In the genomic region with DNA sequence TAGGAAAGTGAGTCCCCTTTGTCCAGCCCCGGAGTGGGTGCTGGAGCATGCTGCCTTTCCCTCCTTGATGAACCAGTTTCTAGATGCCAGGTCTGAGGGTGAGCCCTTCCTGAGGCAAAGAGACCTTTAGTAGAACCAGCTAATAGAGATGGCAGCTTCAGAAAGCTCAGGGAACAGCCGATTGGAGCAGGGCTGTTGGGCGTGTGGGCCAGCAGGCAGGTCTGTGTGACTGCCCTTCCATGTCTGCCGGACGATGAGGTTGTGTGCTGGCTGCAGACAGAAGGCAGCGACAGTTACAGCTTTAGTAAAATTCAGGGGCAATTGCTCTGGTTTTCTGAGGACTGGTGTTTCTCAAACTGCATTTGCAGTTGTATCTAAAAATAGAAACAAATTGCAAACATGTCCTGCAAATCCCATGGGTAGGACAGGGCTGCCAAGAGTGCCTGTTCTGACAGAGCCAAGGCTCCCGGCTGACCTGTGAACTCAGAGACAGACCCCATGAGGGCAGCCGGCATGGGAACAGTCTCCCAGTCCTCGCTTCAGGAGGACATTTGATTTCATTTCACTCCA, we compare ENCODE assay signal across 8 mouse cellular contexts. TPM values are rescaled to one million over a fixed set of nuclear protein-coding genes. Genes with fewer than 3 reads are reported as not detected.
DNase-seq lines count a peak whose midpoint lies in the region; ATAC-seq lines count a peak whose summit lies in the region.

No protein-coding gene starts in this region.

- no peak overlapping the region for H3K9ac ChIP-seq in forebrain, embryonic 11.5 days (ENCODE audit: low read length)
- H3K9ac ChIP-seq in hindbrain, embryonic 15.5 days, result 0 out of 2 replicates have a peak overlapping the region, but pooled peaks have one; percentile 3
- no peak overlapping the region for H3K9ac ChIP-seq in liver, embryonic 15.5 days

- no peaks in the 10 kb centered on the region for H3K9me3 ChIP-seq in forebrain, embryonic 10.5 days
- H3K9me3 ChIP-seq in forebrain, embryonic 11.5 days (ENCODE audit: control insufficient read depth, low read length), result no peaks in the 10 kb centered on the region
- no peaks in the 10 kb centered on the region for H3K9me3 ChIP-seq in hindbrain, embryonic 15.5 days
- H3K9me3 ChIP-seq in liver, embryonic 15.5 days (replicated peaks), result no peaks in the 10 kb centered on the region

- 64% methylated on average over 9 of the region's 9 CpGs for WGBS in forebrain, embryonic 10.5 days
- WGBS in forebrain, embryonic 11.5 days, result 65% methylated on average over 9 of the region's 9 CpGs
- 36% methylated on average over 9 of the region's 9 CpGs for WGBS in hindbrain, embryonic 15.5 days
- 62% methylated on average over 9 of the region's 9 CpGs for WGBS in liver, embryonic 15.5 days (ENCODE audit: insufficient replicate concordance)

- H3K4me1 ChIP-seq in forebrain, embryonic 10.5 days, result peaks cover 53% of the 10 kb centered on the region
- H3K4me1 ChIP-seq in forebrain, embryonic 11.5 days (replicated peaks; ENCODE audit: control insufficient read depth, insufficient read depth, low read length), result peaks cover 22% of the 10 kb centered on the region; the same call in 1 of the 2 replicates
- peaks cover 26% of the 10 kb centered on the region for H3K4me1 ChIP-seq in hindbrain, embryonic 15.5 days (replicated peaks)
- peaks cover 63% of the 10 kb centered on the region for H3K4me1 ChIP-seq in liver, embryonic 15.5 days (replicated peaks)

- no peak overlapping the region; the same call in 1 of the 2 replicates for H3K4me3 ChIP-seq in forebrain, embryonic 10.5 days
- no peak overlapping the region for H3K4me3 ChIP-seq in forebrain, embryonic 11.5 days (ENCODE audit: low read depth, low read length)
- H3K4me3 ChIP-seq in hindbrain, embryonic 15.5 days, result no peak overlapping the region
- H3K4me3 ChIP-seq in liver, embryonic 15.5 days (replicated peaks), result no peak overlapping the region

- DNase-seq in forebrain, embryonic 10.5 days (ENCODE audit: extremely low spot score, low spot score), result no peak
- no peak for DNase-seq in forebrain, embryonic 11.5 days (ENCODE audit: low spot score)
- peak; percentile 44 for DNase-seq in gastrocnemius, postnatal 10 days
- DNase-seq in thymus, postnatal 4 days, result no peak
- no peak for DNase-seq in thymus, postnatal 36 days

- peaks cover 18% of the 10 kb centered on the region; the same call in 1 of the 2 replicates for H3K36me3 ChIP-seq in forebrain, embryonic 10.5 days (replicated peaks)
- no peaks in the 10 kb centered on the region for H3K36me3 ChIP-seq in forebrain, embryonic 11.5 days (ENCODE audit: control insufficient read depth, insufficient read depth, low read length)
- no peaks in the 10 kb centered on the region for H3K36me3 ChIP-seq in hindbrain, embryonic 15.5 days
- no peaks in the 10 kb centered on the region for H3K36me3 ChIP-seq in liver, embryonic 15.5 days (replicated peaks)

- no peak overlapping the region for H3K4me2 ChIP-seq in forebrain, embryonic 11.5 days (ENCODE audit: low read depth, low read length, severe bottlenecking)
- no peak overlapping the region for H3K4me2 ChIP-seq in hindbrain, embryonic 15.5 days
- H3K4me2 ChIP-seq in liver, embryonic 15.5 days, result no peak overlapping the region

- peak overlapping the region; percentile 61 for H3K27ac ChIP-seq in forebrain, embryonic 10.5 days
- no peak overlapping the region; the same call in 1 of the 2 replicates for H3K27ac ChIP-seq in forebrain, embryonic 11.5 days (ENCODE audit: low read depth, low read length)
- H3K27ac ChIP-seq in hindbrain, embryonic 15.5 days (replicated peaks), result no peak overlapping the region; the same call in 1 of the 2 replicates
- peak overlapping the region; percentile 58 for H3K27ac ChIP-seq in liver, embryonic 15.5 days (replicated peaks)

- no peak for ATAC-seq in forebrain, embryonic 11.5 days (replicated peaks; ENCODE audit: low FRiP score)
- no peak for ATAC-seq in hindbrain, embryonic 15.5 days (ENCODE audit: low FRiP score, low read depth)
- ATAC-seq in liver, embryonic 15.5 days (ENCODE audit: insufficient read depth), result no peak
- ATAC-seq in activated CD4-positive, CD25-positive, alpha-beta regulatory T cell, adult 4 months, result no peak

- no peaks in the 10 kb centered on the region for H3K27me3 ChIP-seq in forebrain, embryonic 10.5 days (ENCODE audit: poor library complexity, severe bottlenecking)
- H3K27me3 ChIP-seq in forebrain, embryonic 11.5 days (ENCODE audit: control insufficient read depth, insufficient read depth, low read length), result no peaks in the 10 kb centered on the region
- H3K27me3 ChIP-seq in hindbrain, embryonic 15.5 days, result no peaks in the 10 kb centered on the region
- peaks cover 4% of the 10 kb centered on the region for H3K27me3 ChIP-seq in liver, embryonic 15.5 days

RNA-seq across cellular contexts. Expression of a gene that starts 4.9 kb away (rescaled TPM):
- polyA plus RNA-seq in forebrain, embryonic 10.5 days (2016; fragmentation: Nextera tagmentation; extraction: Ambion mirVana), result 8.8 and 9.2 TPM in 2 replicates
- polyA plus RNA-seq in forebrain, embryonic 11.5 days (2014; fragmentation: Nextera tagmentation; extraction: Ambion mirVana), result 11.9 and 13.4 TPM in 2 replicates
- total RNA-seq in gastrocnemius, postnatal 10 days (2021), result 1 to 10 TPM; 4.6 to 6.5 TPM
- 3.6 and 4.3 TPM in 2 replicates for polyA plus RNA-seq in hindbrain, embryonic 15.5 days (2015; fragmentation: Nextera tagmentation; extraction: Ambion mirVana)
- 1.0 TPM in 2 replicates for polyA plus RNA-seq in liver, embryonic 15.5 days (2015; fragmentation: Nextera tagmentation; extraction: Ambion mirVana)
- 1 to 10 TPM; 1.0 to 1.5 TPM for polyA plus RNA-seq in activated CD4-positive, CD25-positive, alpha-beta regulatory T cell, adult 4 months (2017; shearing (Covaris generic))

RNA-seq across cellular contexts. Expression of a gene that starts 40.4 kb away (rescaled TPM):
- polyA plus RNA-seq in forebrain, embryonic 10.5 days (2016; fragmentation: Nextera tagmentation; extraction: Ambion mirVana), result 9.4 and 12.7 TPM in 2 replicates
- 11.1 and 12.2 TPM in 2 replicates for polyA plus RNA-seq in forebrain, embryonic 11.5 days (2014; fragmentation: Nextera tagmentation; extraction: Ambion mirVana)
- 1 to 10 TPM; 4.7 to 5.2 TPM for total RNA-seq in gastrocnemius, postnatal 10 days (2021)
- 22.0 and 26.2 TPM in 2 replicates for polyA plus RNA-seq in hindbrain, embryonic 15.5 days (2015; fragmentation: Nextera tagmentation; extraction: Ambion mirVana)
- polyA plus RNA-seq in liver, embryonic 15.5 days (2015; fragmentation: Nextera tagmentation; extraction: Ambion mirVana), result 6.6 and 10.5 TPM in 2 replicates
- polyA plus RNA-seq in activated CD4-positive, CD25-positive, alpha-beta regulatory T cell, adult 4 months (2017; shearing (Covaris generic)), result 10 to 100 TPM; 33.4 to 45.0 TPM

RNA-seq across cellular contexts. Expression of a gene that starts 57.3 kb away (rescaled TPM):
- 63.6 and 64.3 TPM in 2 replicates for polyA plus RNA-seq in forebrain, embryonic 10.5 days (2016; fragmentation: Nextera tagmentation; extraction: Ambion mirVana)
- 59.0 and 69.7 TPM in 2 replicates for polyA plus RNA-seq in forebrain, embryonic 11.5 days (2014; fragmentation: Nextera tagmentation; extraction: Ambion mirVana)
- total RNA-seq in gastrocnemius, postnatal 10 days (2021), result 10 to 100 TPM; 91.5 to 98.3 TPM
- 60.3 and 68.1 TPM in 2 replicates for polyA plus RNA-seq in hindbrain, embryonic 15.5 days (2015; fragmentation: Nextera tagmentation; extraction: Ambion mirVana)
- 25.0 and 27.5 TPM in 2 replicates for polyA plus RNA-seq in liver, embryonic 15.5 days (2015; fragmentation: Nextera tagmentation; extraction: Ambion mirVana)
- 10 to 100 TPM; 27.3 to 34.2 TPM for polyA plus RNA-seq in activated CD4-positive, CD25-positive, alpha-beta regulatory T cell, adult 4 months (2017; shearing (Covaris generic))

Comparison
In these comparisons a context has a peak if more than half of its experiments do, and no peak if none do; other contexts are left out.
1. H3K27ac ChIP-seq: peak in forebrain, embryonic 10.5 days (single experiment) and liver, embryonic 15.5 days (single experiment); none in forebrain, embryonic 11.5 days (single experiment) and hindbrain, embryonic 15.5 days (single experiment).